Mouse (Mus musculus) stomach, postnatal 0 days (tissue): ENCODE results near the gene 6030445D17Rik. TPM values are rescaled to one million over a fixed set of nuclear protein-coding genes. Genes with fewer than 3 reads are reported as not detected.

Experiments used
- ATAC-seq: fragments of 200-750 bp; cut with Nextera tagmentation; 2 replicates; pipeline ENCODE4 v1.8.0; 2017; ENCODE audit not compliant: low FRiP score, low TSS enrichment
- DNase-seq: peaks from one replicate; pipeline ENCODE4 v3.0.0-alpha.2; 2016; ENCODE audit warnings: low spot score
- H3K27ac ChIP-seq: fragments of 300-500 bp; sonication (generic); replicated peaks from 2 replicates; pipeline ENCODE4 v1.5.1; 2014; ENCODE audit warnings: mild to moderate bottlenecking, control low read depth
- H3K27me3 ChIP-seq: fragments of 300-500 bp; sonication (generic); 2 replicates; pipeline ENCODE4 v1.6.1; 2014; ENCODE audit warnings: low read length; ENCODE audit not compliant: control insufficient read depth, insufficient read depth
- H3K36me3 ChIP-seq: fragments of 300-500 bp; sonication (generic); 2 replicates; pipeline ENCODE4 v1.6.1; 2014; ENCODE audit warnings: low read length, mixed read lengths; ENCODE audit not compliant: control insufficient read depth, insufficient read depth
- H3K4me1 ChIP-seq: fragments of 300-500 bp; sonication (generic); replicated peaks from 2 replicates; pipeline ENCODE4 v1.6.1; 2014; ENCODE audit warnings: antibody characterized with exemption; ENCODE audit not compliant: control insufficient read depth, insufficient read depth
- H3K4me2 ChIP-seq: fragments of 300-500 bp; sonication (generic); replicated peaks from 2 replicates; pipeline ENCODE4 v1.6.1; 2014; ENCODE audit warnings: low read depth, mild to moderate bottlenecking, control low read depth, moderate library complexity
- H3K4me3 ChIP-seq: fragments of 300-500 bp; sonication (generic); 2 replicates; pipeline ENCODE4 v1.5.1; 2014; ENCODE audit warnings: low read depth, low read length, control low read depth
- H3K9ac ChIP-seq: fragments of 300-500 bp; sonication (generic); 2 replicates; pipeline ENCODE4 v1.6.1; 2014; ENCODE audit warnings: mild to moderate bottlenecking, low read length, control low read depth, mixed read lengths
- H3K9me3 ChIP-seq: fragments of 300-500 bp; sonication (generic); 2 replicates; pipeline ENCODE4 v1.6.1; 2016; ENCODE audit warnings: low read length; ENCODE audit not compliant: control insufficient read depth
- CTCF ChIP-seq: IDR thresholded peaks from 2 replicates; pipeline ENCODE4 v1.5.1; 2016; ENCODE audit warnings: antibody characterized with exemption, low read depth, mild to moderate bottlenecking, moderate library complexity
- EP300 ChIP-seq: optimal IDR thresholded peaks from 2 replicates; pipeline ENCODE3; 2016; ENCODE audit warnings: antibody characterized with exemption
- WGBS: fragments of 180-500 bp; shearing (Covaris S2); extraction: QIAGEN DNeasy Blood & Tissue Kit; methylation state at CpG from one replicate; pipeline ENCODE4 v1.1.7; 2014; 5-methylcytosine and 5-hydroxymethylcytosine counted together
- polyA plus RNA-seq: library from polyadenylated mRNA; unstranded; fragments of >200 nt; fragmentation: Nextera tagmentation; extraction: Ambion mirVana; gene quantifications from 2 replicates; pipeline ENCODE4 v1.2.1, GENCODE M21; 2015

Gene 6030445D17Rik
- polyA plus RNA-seq, 1 experiment from 2014 or later: 0.33 TPM

DNA sequence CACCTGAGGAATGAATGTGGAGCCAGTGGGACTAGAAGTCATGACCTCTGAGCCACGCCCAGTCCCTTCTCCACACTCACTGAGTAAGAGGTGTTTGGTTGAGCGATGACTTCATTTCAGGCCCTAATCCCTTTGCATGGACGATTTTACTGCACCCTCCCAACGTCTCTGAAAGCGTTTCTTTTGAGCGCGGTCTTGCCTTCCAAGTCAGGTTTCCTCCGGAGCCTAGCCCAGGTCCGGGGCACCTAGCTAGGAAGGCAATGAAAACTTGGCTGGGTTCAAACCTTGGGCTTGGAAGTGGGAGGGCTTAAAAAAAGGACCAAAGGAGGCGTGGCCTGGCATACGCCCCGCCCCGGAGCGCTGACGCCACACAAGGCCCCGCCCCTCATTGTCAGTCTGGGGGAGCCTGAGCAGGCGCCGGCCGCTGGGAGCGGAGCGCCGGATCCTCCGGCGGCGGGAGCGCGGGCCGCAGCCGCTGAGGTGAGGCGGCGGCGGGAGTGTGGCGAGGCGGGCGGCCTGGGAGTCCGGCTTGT, 7.4 kb downstream of the 6030445D17Rik start, which contains the start of gene Luzp1:
TSS of gene Luzp1 (plus strand) at position 391 of the 533 bp plus-strand sequence.
- Histone ChIP-seq H3K9ac (peak within 1 kb of the TSS; percentile 90), H3K36me3 (no peaks in the 10 kb centered on the region), H3K9me3 (no peaks in the 10 kb centered on the region), H3K4me2 (peak within 1 kb of the TSS; percentile 72), H3K27me3 (no peaks in the 10 kb centered on the region), H3K4me3 (peak within 1 kb of the TSS; percentile 86), H3K4me1 (peaks cover 6% of the 10 kb centered on the region; the same call in 1 of the 2 replicates), H3K27ac (peak within 1 kb of the TSS; percentile 98)
- WGBS: under 1% methylated on average over 36 of the region's 36 CpGs
- DNase-seq (peak; percentile 94), ATAC-seq (peak; percentile 93)
- no peak for TF ChIP-seq CTCF
- TF ChIP-seq EP300: no peak

DNA sequence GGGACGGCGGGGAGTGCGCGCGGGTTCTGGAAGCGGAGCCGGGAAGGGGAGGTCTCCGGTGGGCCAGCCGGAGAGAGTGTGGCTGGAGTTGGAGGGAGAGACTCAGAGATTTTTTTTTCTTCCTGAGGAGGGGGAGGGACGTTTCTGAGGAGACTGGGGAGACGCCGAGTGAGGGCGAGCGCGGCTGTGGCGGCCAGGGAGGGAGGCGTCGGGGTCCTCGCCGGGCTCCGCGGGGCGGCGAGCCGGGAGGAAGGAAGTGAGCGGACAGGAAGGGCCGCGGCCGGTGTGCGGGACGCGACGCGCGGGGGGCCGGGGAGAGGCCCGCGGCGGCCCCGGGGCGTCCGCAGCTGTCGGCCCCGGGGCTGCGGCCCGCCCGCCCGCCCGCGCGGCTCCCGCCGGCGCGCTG, 7.9 kb downstream of the 6030445D17Rik start:
- TF ChIP-seq EP300: no peak
- no peak for TF ChIP-seq CTCF
- Histone ChIP-seq H3K9ac (peak overlapping the region; percentile 90), H3K4me2 (peak overlapping the region; percentile 72), H3K4me3 (peak overlapping the region; percentile 86), H3K36me3 (no peaks in the 10 kb centered on the region), H3K9me3 (no peaks in the 10 kb centered on the region), H3K27me3 (no peaks in the 10 kb centered on the region), H3K27ac (peak overlapping the region; percentile 98), H3K4me1 (peaks cover 6% of the 10 kb centered on the region; the same call in 1 of the 2 replicates)
- WGBS: under 1% methylated on average over 33 of the region's 55 CpGs
- ATAC-seq (peak; percentile 64), DNase-seq (no peak)

DNA sequence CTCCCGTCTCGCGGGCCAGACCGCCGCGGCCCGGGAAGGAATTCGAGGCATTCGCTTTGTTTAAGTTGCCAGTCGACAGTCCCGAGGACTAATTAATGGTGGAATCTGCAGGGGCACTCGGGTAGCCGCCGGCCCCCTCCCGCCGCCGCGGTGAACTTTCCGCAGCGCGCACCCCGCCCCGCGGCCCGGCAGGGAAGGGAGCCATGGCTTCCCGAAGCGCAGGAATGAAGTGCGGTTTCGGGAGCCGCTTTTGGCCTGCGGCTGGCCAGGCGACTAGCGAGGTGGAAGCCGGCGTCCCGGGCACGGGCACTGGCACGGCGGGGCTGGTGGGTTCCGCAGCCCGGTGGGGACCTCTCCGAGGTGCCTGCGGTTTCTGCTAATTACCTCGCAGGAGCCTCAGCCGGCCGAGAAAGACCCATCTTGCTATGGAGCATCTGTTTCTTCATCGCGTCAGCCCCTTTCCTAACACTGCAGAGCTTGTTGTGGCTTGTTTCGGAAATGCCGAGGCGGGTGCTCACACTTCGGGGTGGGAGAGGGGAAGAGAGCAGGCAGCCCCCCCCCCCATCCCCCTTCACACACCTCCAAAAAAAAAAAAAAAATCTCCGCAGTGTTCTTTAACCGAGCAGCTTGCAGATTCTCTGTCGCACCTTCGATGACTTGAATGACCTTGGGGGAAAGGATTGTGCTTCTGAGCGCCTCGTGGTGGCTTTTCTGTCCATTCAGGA, 8.5 kb downstream of the 6030445D17Rik start:
- peak; percentile 68 for DNase-seq
- ATAC-seq: peak; percentile 32
- Histone ChIP-seq H3K4me3 (peak overlapping the region; percentile 86), H3K36me3 (no peaks in the 10 kb centered on the region), H3K9me3 (no peaks in the 10 kb centered on the region), H3K27ac (peak overlapping the region; percentile 98), H3K4me2 (peak overlapping the region; percentile 72), H3K4me1 (peaks cover 6% of the 10 kb centered on the region; the same call in 1 of the 2 replicates), H3K27me3 (no peaks in the 10 kb centered on the region), H3K9ac (peak overlapping the region; percentile 90)
- under 1% methylated on average over 58 of the region's 58 CpGs for WGBS
- TF ChIP-seq CTCF (no peak), EP300 (no peak)

DNA sequence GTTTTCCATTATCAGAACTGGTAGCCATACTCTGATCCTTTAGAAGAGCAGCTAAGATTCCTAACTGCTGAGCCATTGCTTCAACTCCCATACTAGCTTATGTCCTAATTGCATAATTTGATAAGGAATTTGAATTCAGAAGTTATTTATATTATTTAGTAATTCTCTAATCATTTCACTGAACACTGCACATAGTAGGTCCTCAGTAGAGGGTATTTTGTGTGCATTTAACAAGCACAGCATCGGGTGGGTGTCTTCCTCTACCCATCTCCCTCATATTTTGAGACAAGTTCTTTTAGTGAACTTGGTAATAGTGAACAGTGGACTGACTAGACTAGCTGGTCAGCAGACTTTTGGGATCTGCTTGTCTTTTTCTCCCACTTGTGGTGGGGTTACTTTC, 14.6 kb downstream of the 6030445D17Rik start:
- 88% methylated on average over 1 of the region's 1 CpGs for WGBS

DNA sequence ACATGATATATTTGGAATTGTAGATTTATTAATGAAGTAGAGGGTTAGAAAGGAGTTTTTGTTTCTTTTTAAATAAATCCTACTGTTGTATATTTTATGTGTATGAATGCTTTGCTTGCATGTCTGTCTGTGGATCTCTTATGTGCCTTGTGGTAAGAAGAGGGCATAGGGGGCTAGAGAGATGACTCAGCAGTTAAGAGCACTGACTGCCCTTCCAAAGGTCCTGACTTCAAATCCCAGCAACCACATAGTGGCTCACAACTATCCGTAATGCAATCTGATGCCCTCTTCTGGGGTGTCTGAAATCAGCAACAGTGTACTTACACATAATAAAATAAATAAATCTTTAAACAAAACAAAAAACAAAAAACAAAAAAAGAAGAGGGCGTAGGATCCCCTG, 24.5 kb downstream of the 6030445D17Rik start:
- 90% methylated on average over 2 of the region's 2 CpGs for WGBS

More for the DNA sequence above, 14.6 kb downstream of the 6030445D17Rik start:
- no peak overlapping the region for H3K4me3 ChIP-seq
- no peaks in the 10 kb centered on the region for H3K4me1 ChIP-seq
- DNase-seq (no peak), ATAC-seq (no peak)
- no peak overlapping the region for H3K4me2 ChIP-seq
- no peak overlapping the region for H3K27ac ChIP-seq
- H3K27me3 ChIP-seq: no peaks in the 10 kb centered on the region
- TF ChIP-seq EP300 (no peak), CTCF (no peak)
- no peaks in the 10 kb centered on the region for H3K36me3 ChIP-seq
- no peaks in the 10 kb centered on the region for H3K9me3 ChIP-seq
- no peak overlapping the region for H3K9ac ChIP-seq

DNA sequence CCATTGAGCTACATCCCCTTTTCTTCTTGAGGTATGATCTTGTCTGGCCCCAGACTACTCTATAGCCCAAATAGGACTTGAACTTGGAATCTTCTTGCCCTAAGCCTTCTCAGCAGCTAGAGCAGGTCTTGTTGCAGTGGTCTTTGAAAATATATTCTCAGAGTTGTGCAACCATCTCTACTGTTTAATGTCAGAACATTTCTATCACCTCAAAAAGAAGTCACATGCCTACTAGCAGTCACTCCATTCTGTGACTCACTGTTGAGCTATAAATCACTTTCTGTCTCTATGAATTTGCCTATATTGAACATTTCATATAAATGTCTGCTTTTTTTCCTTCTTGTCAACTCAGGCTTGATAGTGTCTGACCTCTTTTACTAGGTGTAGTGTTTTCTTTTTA, 33.9 kb downstream of the 6030445D17Rik start:
- Histone ChIP-seq H3K27ac (no peak overlapping the region), H3K9ac (no peak overlapping the region), H3K27me3 (no peaks in the 10 kb centered on the region), H3K4me1 (no peaks in the 10 kb centered on the region), H3K36me3 (no peaks in the 10 kb centered on the region), H3K4me3 (no peak overlapping the region), H3K9me3 (no peaks in the 10 kb centered on the region), H3K4me2 (no peak overlapping the region)
- ATAC-seq (no peak), DNase-seq (no peak)
- TF ChIP-seq CTCF: no peak
- TF ChIP-seq EP300: no peak

More for the DNA sequence above, 24.5 kb downstream of the 6030445D17Rik start:
- no peak for TF ChIP-seq CTCF
- TF ChIP-seq EP300: no peak
- DNase-seq (no peak), ATAC-seq (no peak)
- no peaks in the 10 kb centered on the region for H3K9me3 ChIP-seq
- H3K27ac ChIP-seq: no peak overlapping the region
- H3K4me3 ChIP-seq: no peak overlapping the region
- no peaks in the 10 kb centered on the region for H3K36me3 ChIP-seq
- no peak overlapping the region for H3K4me2 ChIP-seq
- no peaks in the 10 kb centered on the region for H3K27me3 ChIP-seq
- no peaks in the 10 kb centered on the region for H3K4me1 ChIP-seq
- H3K9ac ChIP-seq: no peak overlapping the region
